Mouse (Mus musculus): ENCODE measurements around the gene Gmeb2.

Gene Gmeb2

GRCm38 (mm10) chr2:181220361-181220760 is 67.5 kb downstream of the Gmeb2 start:
- DNase-seq: no peak

- DNase-seq: peak; percentile 89
Measured at GRCm38 (mm10) chr2:181219538-181220216, 68.2 kb downstream of the Gmeb2 start, which contains the start of gene Fndc11. Fndc11 (plus strand) TSS chr2:181220013.

DNA sequence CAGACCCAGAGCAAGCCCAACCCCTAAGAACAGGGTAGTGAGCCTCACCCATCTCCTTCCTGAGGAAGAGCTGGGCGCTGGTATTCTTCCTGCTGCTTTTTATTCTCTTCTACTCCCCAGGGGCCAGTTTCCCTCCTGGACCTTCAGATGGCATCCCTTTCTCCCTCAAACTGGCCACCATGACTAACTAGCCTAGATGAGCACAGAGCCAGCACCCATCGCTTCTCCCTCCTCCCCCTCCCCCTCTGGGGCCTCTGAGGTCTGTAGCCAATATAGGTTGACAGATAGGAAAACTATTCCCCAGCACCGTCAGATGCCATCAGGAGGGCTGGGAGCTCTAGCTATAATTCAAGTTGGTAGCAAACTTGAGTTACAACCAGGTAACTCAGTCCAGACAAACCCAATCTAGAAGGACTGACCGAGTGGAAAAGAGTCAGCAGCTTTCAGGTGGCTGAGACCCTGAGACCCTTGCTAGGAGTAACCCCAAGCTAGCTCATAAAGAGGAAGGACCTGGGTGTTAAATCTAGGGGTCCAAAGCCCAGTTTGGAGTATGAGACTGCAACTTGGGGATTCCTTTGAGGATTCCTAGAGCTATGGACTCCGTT is 68.9 kb downstream of the Gmeb2 start:
- peak; percentile 25 for DNase-seq

DNA sequence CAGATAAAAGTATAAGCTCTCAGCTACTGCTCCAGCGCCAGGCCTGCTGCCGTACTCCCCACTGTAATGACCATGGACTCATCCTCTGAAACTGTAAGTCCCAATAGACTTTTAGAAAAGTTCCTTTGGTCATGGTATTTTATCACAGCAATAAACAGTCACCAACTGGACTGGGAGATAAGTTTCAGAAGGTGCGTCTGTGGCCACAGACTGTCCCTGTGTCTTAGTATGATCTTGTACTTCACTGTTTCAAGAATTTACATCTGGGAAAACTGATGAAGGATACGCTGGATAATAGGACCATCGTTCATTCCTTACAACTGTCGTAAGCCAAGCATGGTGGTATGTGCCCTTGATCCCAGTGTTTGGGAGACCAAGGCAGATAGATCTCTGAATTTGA is 71.8 kb downstream of the Gmeb2 start:
- no peak for DNase-seq

DNA sequence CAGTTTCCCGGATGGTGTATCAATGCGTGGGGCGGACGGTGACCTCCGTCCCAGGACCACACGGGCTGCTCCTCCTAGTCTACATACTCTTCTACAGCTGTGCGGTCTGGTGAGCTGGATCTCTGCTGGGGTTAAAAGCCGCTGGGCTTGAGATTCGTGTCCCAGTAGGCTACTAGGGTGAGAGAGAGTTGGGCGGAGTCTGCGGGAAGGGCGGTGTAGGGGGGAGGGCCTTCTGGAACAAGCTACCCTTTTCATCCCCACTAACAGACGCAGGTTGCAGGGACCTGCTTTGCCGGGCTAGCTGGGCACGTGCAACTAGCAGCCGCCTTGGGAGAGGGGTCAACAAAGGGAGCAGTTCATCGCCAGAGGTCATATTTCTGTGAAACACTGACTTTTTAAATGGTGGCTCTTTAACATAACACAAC is 74.8 kb downstream of the Gmeb2 start, which contains the start of gene Srms:
Gene Srms (minus strand): TSS at position 165 of the 425 bp plus-strand sequence.
- peak; percentile 79 for DNase-seq

- peak; percentile 19 for DNase-seq
Measured at GRCm38 (mm10) chr2:181212389-181213020, 75.3 kb downstream of the Gmeb2 start.

DNA sequence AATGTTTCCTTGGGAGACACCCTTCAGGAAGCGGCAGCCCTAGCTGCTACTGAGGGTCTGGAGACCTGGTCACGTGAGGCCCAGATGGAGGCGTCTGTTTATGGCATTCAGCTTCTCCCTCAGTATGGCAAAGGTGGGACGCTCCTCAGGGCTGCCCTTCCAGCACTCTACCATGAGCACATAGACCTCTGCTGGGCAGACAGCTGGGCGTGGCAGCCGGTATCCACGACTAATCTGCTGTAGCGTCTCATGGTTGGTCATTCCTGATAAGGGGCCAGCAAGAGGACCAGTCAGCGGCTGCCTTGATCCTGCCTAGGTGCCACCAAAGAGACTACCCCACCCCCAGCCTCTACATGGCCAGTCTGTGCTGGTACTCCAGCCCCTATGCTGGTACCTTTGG is 81.7 kb downstream of the Gmeb2 start:
- no peak for DNase-seq

GRCm38 (mm10) chr2:181205678-181206077 is 82.2 kb downstream of the Gmeb2 start:
- DNase-seq: no peak

DNA sequence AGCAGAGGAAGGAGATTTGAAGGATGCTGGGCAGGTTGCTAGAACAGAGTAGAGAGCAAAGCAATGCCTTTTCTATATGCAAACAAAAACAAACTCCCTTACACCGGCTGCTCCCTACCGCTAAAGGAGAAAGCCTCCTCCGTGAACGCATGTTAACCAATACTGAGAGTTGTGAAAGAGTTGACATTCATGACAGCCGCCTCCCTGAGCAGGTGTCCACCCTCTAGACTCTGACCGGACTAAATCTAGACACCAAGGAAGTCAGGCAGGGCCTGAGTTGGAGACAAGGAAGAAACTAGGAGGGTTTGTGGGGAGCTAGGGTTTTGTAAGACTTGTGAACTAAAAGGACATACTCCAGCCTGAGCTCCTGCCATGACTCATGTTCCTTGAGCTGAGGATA is 84.9 kb downstream of the Gmeb2 start:
- DNase-seq: no peak

- DNase-seq: no peak
Measured at GRCm38 (mm10) chr2:181202422-181202821, 85.4 kb downstream of the Gmeb2 start, which contains the start of gene Ptk6. Ptk6 (minus strand) TSS chr2:181202789.

GRCm38 (mm10) chr2:181201606-181202005 is 86.2 kb downstream of the Gmeb2 start:
- peak; percentile 40 for DNase-seq

Measured in lung, postnatal 10 days (tissue).